Mouse (Mus musculus): ENCODE measurements at regions not wholly inside any gene's neighbourhood (a gene's known extent, or its start where the extent isn't known, plus 50 kb on each side); places are given as distances from the start of the nearest gene placed in this dataset.

DNA sequence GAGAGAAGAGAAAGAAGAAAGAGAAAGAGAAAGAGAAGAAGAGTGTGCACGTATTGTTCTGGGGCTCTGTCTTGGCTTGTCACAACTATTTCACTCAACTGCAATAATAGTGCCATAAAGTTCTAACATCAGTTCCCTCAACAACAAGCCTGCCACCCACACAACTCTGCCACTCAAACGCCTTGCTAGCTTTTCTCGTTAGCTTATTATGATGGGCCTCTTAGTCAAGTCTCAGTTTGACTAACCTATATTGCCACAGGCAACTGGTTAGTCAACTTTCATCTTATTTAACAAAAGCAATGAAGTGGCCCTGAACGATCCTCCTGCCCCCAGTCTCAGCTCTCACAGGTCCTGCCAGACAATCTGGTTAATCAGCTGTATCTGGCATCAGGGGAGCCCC, 521.0 kb upstream of the 4930412O13Rik start:
- TF ChIP-seq CTCF (conservative IDR thresholded peaks at IDR 0.05; ENCODE audit: low read length) = no peak
- TF ChIP-seq POU5F1 (IDR thresholded peaks at IDR 0.05; ENCODE audit: borderline replicate concordance, low read length) = no peak
- Histone ChIP-seq H3K9me3 (ENCODE audit: low read length) (no peaks in the 10 kb centered on the region), H3K4me3 (replicated peaks; ENCODE audit: low read length) (no peak overlapping the region), H3K4me1 (replicated peaks; ENCODE audit: low read depth, low read length) (no peaks in the 10 kb centered on the region), H3K27me3 (ENCODE audit: insufficient read depth, low read length) (no peaks in the 10 kb centered on the region), H3K36me3 (ENCODE audit: insufficient read depth, low read length) (no peaks in the 10 kb centered on the region)

DNA sequence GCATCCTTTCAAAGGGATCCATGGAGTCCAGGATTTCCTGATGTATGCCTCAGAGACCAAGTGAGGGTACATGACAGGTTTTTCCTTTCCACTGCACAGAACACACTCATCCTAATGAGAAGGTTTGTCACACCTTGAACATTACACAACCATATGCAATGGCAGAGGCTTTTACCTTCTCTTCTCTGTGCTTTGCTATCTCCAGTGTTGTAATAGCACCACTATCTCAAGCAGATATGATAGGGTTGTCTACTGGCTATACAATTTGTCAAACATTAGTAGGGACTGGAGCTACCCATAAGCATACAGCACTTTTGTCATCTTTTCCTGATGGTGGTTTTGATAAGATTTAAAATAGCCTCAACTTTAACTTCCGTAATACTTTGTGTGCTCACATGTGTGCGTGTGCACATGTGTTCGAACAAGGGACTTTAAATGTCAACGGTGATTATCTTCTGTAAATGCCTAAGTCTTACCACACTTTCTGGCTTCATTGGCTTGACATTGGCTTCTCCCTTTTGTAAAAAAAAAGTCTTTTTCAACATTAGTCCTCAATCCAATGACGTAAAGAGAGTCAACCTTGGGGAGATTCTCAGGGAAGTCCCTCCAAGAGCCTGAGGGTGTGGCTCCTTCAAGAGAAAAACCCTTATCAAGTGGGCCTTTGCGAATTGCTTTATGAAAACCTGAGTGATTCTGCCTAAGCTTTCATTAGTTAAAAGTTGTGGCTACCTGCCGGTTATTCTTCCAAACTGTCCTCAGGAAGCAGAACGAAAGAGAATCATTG, 513.1 kb upstream of the 4930412O13Rik start:
- H3K4me1 ChIP-seq (replicated peaks; ENCODE audit: low read depth, low read length) = no peaks in the 10 kb centered on the region
- TF ChIP-seq POU5F1 (IDR thresholded peaks at IDR 0.05; ENCODE audit: borderline replicate concordance, low read length) (no peak), CTCF (conservative IDR thresholded peaks at IDR 0.05; ENCODE audit: low read length) (no peak)
- H3K4me3 ChIP-seq (replicated peaks; ENCODE audit: low read length) = no peak overlapping the region
- no peaks in the 10 kb centered on the region for H3K27me3 ChIP-seq (ENCODE audit: insufficient read depth, low read length)
- H3K9me3 ChIP-seq (ENCODE audit: low read length) = no peaks in the 10 kb centered on the region
- no peaks in the 10 kb centered on the region for H3K36me3 ChIP-seq (ENCODE audit: insufficient read depth, low read length)

- Histone ChIP-seq H3K27me3 (ENCODE audit: insufficient read depth, low read length) (no peaks in the 10 kb centered on the region), H3K4me3 (replicated peaks; ENCODE audit: low read length) (no peak overlapping the region), H3K4me1 (replicated peaks; ENCODE audit: low read depth, low read length) (no peaks in the 10 kb centered on the region), H3K36me3 (ENCODE audit: insufficient read depth, low read length) (no peaks in the 10 kb centered on the region), H3K9me3 (ENCODE audit: low read length) (no peaks in the 10 kb centered on the region)
- no peak for TF ChIP-seq CTCF (conservative IDR thresholded peaks at IDR 0.05; ENCODE audit: low read length)
- TF ChIP-seq NANOG (IDR thresholded peaks at IDR 0.05; ENCODE audit: borderline replicate concordance, low read length) = no peak
- TF ChIP-seq POU5F1 (IDR thresholded peaks at IDR 0.05; ENCODE audit: borderline replicate concordance, low read length) = no peak
These were observed 511.5 kb upstream of the 4930412O13Rik start for GRCm38 (mm10) chr2:9369572-9369971.

GRCm38 (mm10) chr2:9386566-9386965, 494.5 kb upstream of the 4930412O13Rik start:
- H3K9me3 ChIP-seq (ENCODE audit: low read length) = no peaks in the 10 kb centered on the region
- H3K27me3 ChIP-seq (ENCODE audit: insufficient read depth, low read length) = no peaks in the 10 kb centered on the region
- TF ChIP-seq NANOG (IDR thresholded peaks at IDR 0.05; ENCODE audit: borderline replicate concordance, low read length) (no peak), POU5F1 (IDR thresholded peaks at IDR 0.05; ENCODE audit: borderline replicate concordance, low read length) (no peak), CTCF (conservative IDR thresholded peaks at IDR 0.05; ENCODE audit: low read length) (no peak)
- no peaks in the 10 kb centered on the region for H3K36me3 ChIP-seq (ENCODE audit: insufficient read depth, low read length)
- no peak overlapping the region for H3K4me3 ChIP-seq (replicated peaks; ENCODE audit: low read length)
- H3K4me1 ChIP-seq (replicated peaks; ENCODE audit: low read depth, low read length) = no peaks in the 10 kb centered on the region

- H3K4me3 ChIP-seq (replicated peaks; ENCODE audit: low read length) = no peak overlapping the region
- TF ChIP-seq NANOG (IDR thresholded peaks at IDR 0.05; ENCODE audit: borderline replicate concordance, low read length) (no peak), CTCF (conservative IDR thresholded peaks at IDR 0.05; ENCODE audit: low read length) (no peak), POU5F1 (IDR thresholded peaks at IDR 0.05; ENCODE audit: borderline replicate concordance, low read length) (no peak)
- H3K27me3 ChIP-seq (ENCODE audit: insufficient read depth, low read length) = no peaks in the 10 kb centered on the region
- no peaks in the 10 kb centered on the region for H3K9me3 ChIP-seq (ENCODE audit: low read length)
- H3K4me1 ChIP-seq (replicated peaks; ENCODE audit: low read depth, low read length) = no peaks in the 10 kb centered on the region
- no peaks in the 10 kb centered on the region for H3K36me3 ChIP-seq (ENCODE audit: insufficient read depth, low read length)
These were observed 493.0 kb upstream of the 4930412O13Rik start for GRCm38 (mm10) chr2:9388058-9388457.

- no peak for TF ChIP-seq POU5F1 (IDR thresholded peaks at IDR 0.05; ENCODE audit: borderline replicate concordance, low read length)
- TF ChIP-seq NANOG (IDR thresholded peaks at IDR 0.05; ENCODE audit: borderline replicate concordance, low read length) = no peak
- TF ChIP-seq CTCF (conservative IDR thresholded peaks at IDR 0.05; ENCODE audit: low read length) = no peak
- H3K4me1 ChIP-seq (replicated peaks; ENCODE audit: low read depth, low read length) = no peaks in the 10 kb centered on the region
These were observed 485.6 kb upstream of the 4930412O13Rik start for GRCm38 (mm10) chr2:9395379-9395999.

DNA sequence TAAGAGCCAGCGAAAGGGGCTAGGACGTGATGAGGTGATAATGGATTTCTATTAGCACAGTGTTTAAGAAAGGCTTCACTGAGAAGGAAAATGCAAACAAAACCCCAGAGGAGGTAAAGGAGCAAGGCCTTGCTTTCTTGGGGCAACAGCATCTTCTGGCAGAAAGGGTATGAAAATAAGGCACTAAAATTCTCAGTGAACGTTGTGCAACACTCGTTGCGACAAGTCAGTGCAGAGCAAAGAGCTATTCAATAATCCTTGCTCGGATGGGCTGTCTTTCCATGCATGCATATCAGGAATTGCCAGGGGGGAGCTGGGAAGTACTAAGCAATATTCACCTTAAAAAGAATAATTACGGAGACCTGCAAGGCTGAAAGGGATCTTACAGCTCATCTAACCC, 479.6 kb upstream of the 4930412O13Rik start:
- no peaks in the 10 kb centered on the region for H3K4me1 ChIP-seq (replicated peaks; ENCODE audit: low read depth, low read length)
- H3K4me3 ChIP-seq (replicated peaks; ENCODE audit: low read length) = no peak overlapping the region
- H3K27me3 ChIP-seq (ENCODE audit: insufficient read depth, low read length) = no peaks in the 10 kb centered on the region
- H3K9me3 ChIP-seq (ENCODE audit: low read length) = no peaks in the 10 kb centered on the region
- TF ChIP-seq CTCF (conservative IDR thresholded peaks at IDR 0.05; ENCODE audit: low read length) = no peak
- TF ChIP-seq NANOG (IDR thresholded peaks at IDR 0.05; ENCODE audit: borderline replicate concordance, low read length) = no peak
- no peak for TF ChIP-seq POU5F1 (IDR thresholded peaks at IDR 0.05; ENCODE audit: borderline replicate concordance, low read length)
- no peaks in the 10 kb centered on the region for H3K36me3 ChIP-seq (ENCODE audit: insufficient read depth, low read length)

More at GRCm38 (mm10) chr2:9395379-9395999, 485.6 kb upstream of the 4930412O13Rik start:
- no peaks in the 10 kb centered on the region for H3K36me3 ChIP-seq (ENCODE audit: insufficient read depth, low read length)
- no peak overlapping the region for H3K4me3 ChIP-seq (replicated peaks; ENCODE audit: low read length)
- no peaks in the 10 kb centered on the region for H3K27me3 ChIP-seq (ENCODE audit: insufficient read depth, low read length)
- no peaks in the 10 kb centered on the region for H3K9me3 ChIP-seq (ENCODE audit: low read length)

GRCm38 (mm10) chr2:9402281-9402680, 478.8 kb upstream of the 4930412O13Rik start:
- Histone ChIP-seq H3K4me3 (replicated peaks; ENCODE audit: low read length) (no peak overlapping the region), H3K27me3 (ENCODE audit: insufficient read depth, low read length) (no peaks in the 10 kb centered on the region), H3K4me1 (replicated peaks; ENCODE audit: low read depth, low read length) (no peaks in the 10 kb centered on the region), H3K9me3 (ENCODE audit: low read length) (no peaks in the 10 kb centered on the region), H3K36me3 (ENCODE audit: insufficient read depth, low read length) (no peaks in the 10 kb centered on the region)
- TF ChIP-seq NANOG (IDR thresholded peaks at IDR 0.05; ENCODE audit: borderline replicate concordance, low read length) = no peak
- no peak for TF ChIP-seq POU5F1 (IDR thresholded peaks at IDR 0.05; ENCODE audit: borderline replicate concordance, low read length)
- TF ChIP-seq CTCF (conservative IDR thresholded peaks at IDR 0.05; ENCODE audit: low read length) = no peak

Data from E14TG2a.4 (cell line).